Mouse (Mus musculus) E14TG2a.4 (cell line): ENCODE measurements at regions not wholly inside any gene's neighbourhood (a gene's known extent, or its start where the extent isn't known, plus 50 kb on each side); places are given as distances from the start of the nearest gene placed in this dataset.

ENCODE experiments used
- CTCF ChIP-seq: conservative IDR thresholded peaks from 2 replicates; pipeline ENCODE4 v1.5.1; 2014; ENCODE audit warnings: low read length
- POU5F1 ChIP-seq: IDR thresholded peaks from 2 replicates; pipeline ENCODE4 v1.6.1; 2014; ENCODE audit warnings: low read length, borderline replicate concordance

GRCm38 (mm10) chr10:15746866-15747265 is 1028.9 kb upstream of the Gje1 start:
- TF ChIP-seq CTCF (no peak), POU5F1 (no peak)
